Mouse (Mus musculus) hindbrain, embryonic 15.5 days (tissue): ENCODE results near the gene Atrnl1. TPM values are rescaled to one million over a fixed set of nuclear protein-coding genes. Genes with fewer than 3 reads are reported as not detected.

Source experiments
- ATAC-seq: fragments of 200-750 bp; cut with Nextera tagmentation; 2 replicates; pipeline ENCODE4 v1.8.0; 2017; ENCODE audit warnings: low read depth, moderate number of reproducible peaks, moderate TSS enrichment; ENCODE audit not compliant: low FRiP score
- H3K27ac ChIP-seq: fragments of 300-500 bp; sonication (generic); replicated peaks from 2 replicates; pipeline ENCODE4 v1.5.1; 2015; ENCODE audit warnings: mild to moderate bottlenecking, inconsistent platforms
- H3K27me3 ChIP-seq: fragments of 300-500 bp; sonication (generic); 2 replicates; pipeline ENCODE4 v1.6.1; 2015; ENCODE audit warnings: control low read depth, inconsistent platforms
- H3K36me3 ChIP-seq: fragments of 300-500 bp; sonication (generic); 2 replicates; pipeline ENCODE4 v1.6.1; 2015; ENCODE audit warnings: control low read depth, inconsistent platforms
- H3K4me1 ChIP-seq: fragments of 300-500 bp; sonication (generic); replicated peaks from 2 replicates; pipeline ENCODE4 v1.6.1; 2015; ENCODE audit warnings: control low read depth, inconsistent platforms
- H3K4me2 ChIP-seq: fragments of 300-500 bp; sonication (generic); 2 replicates; pipeline ENCODE4 v1.6.1; 2015; ENCODE audit warnings: moderate library complexity, mild to moderate bottlenecking, inconsistent platforms
- H3K4me3 ChIP-seq: fragments of 300-500 bp; sonication (generic); 2 replicates; pipeline ENCODE4 v1.5.1; 2015; ENCODE audit warnings: mild to moderate bottlenecking, inconsistent platforms
- H3K9ac ChIP-seq: fragments of 300-500 bp; sonication (generic); 2 replicates; pipeline ENCODE4 v1.6.1; 2015; ENCODE audit warnings: inconsistent platforms
- H3K9me3 ChIP-seq: fragments of 300-500 bp; sonication (generic); 2 replicates; pipeline ENCODE4 v1.6.1; 2016; ENCODE audit warnings: control low read depth, inconsistent platforms
- WGBS: fragments of 180-500 bp; shearing (Covaris S2); methylation state at CpG from one replicate; pipeline ENCODE4 v1.1.7; 2015; 5-methylcytosine and 5-hydroxymethylcytosine counted together
- microRNA-seq: library from miRNA; unstranded; fragments of <30 nt; microRNA quantifications from one replicate; pipeline ENCODE4, GENCODE M21; 2016
- polyA plus RNA-seq: library from polyadenylated mRNA; unstranded; fragments of >200 nt; fragmentation: Nextera tagmentation; extraction: Ambion mirVana; gene quantifications from 2 replicates; pipeline ENCODE4 v1.2.1, GENCODE M21; 2015

Gene Atrnl1
- polyA plus RNA-seq, 1 experiment from 2014 or later: 7.5 TPM

DNA sequence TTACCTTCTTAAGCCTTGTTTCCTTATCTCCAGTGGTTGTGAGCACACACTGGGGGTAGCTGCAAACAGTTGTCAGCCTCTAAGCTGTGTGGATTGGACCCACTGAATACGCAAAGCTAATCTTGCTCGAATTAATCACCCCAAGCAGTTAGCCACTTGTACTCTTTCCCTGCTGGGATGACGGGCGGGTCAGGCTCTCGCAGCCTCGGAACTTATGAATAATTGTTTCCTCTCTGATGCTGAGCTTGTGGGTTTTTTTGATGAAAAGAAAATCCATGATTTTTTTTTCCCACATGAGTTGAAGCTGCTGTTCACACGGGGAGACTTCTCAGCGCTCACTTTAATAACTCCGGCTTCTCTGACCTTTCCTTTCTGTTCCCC, 554.8 kb downstream of the Atrnl1 start:
- WGBS: 36% methylated on average over 9 of the region's 9 CpGs
- H3K9me3 ChIP-seq: no peaks in the 10 kb centered on the region
- H3K4me2 ChIP-seq: no peak overlapping the region
- H3K4me3 ChIP-seq: no peak overlapping the region
- H3K9ac ChIP-seq: no peak overlapping the region
- H3K4me1 ChIP-seq: peaks cover 26% of the 10 kb centered on the region
- no peaks in the 10 kb centered on the region for H3K27me3 ChIP-seq
- H3K27ac ChIP-seq: no peak overlapping the region
- ATAC-seq: 0 out of 2 replicates have a peak, but pooled peaks have one; percentile 40
- no peaks in the 10 kb centered on the region for H3K36me3 ChIP-seq

DNA sequence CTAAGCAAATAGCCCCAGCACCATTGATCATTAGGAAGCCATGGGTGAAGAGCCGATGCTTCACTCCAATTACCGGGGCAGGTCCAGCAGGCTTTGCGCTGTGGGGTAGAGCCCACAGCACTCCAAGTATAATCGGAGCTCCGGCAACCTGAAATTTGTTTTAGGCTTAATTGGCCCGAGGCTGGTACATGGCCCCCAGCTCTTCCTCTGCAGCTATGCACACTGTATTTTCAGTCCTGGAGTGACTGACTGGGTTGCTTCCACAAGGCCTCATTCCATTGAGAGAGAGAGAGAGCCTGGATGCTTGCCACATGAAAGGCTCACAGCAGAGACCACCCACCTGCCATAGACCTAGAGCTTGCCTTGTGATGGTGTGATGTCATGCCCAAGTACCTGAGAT, 555.3 kb downstream of the Atrnl1 start:
- H3K27me3 ChIP-seq: no peaks in the 10 kb centered on the region
- peak; percentile 29; the same call in 1 of the 2 replicates for ATAC-seq
- H3K9ac ChIP-seq: no peak overlapping the region
- H3K36me3 ChIP-seq: no peaks in the 10 kb centered on the region
- no peak overlapping the region for H3K27ac ChIP-seq
- H3K4me3 ChIP-seq: no peak overlapping the region
- no peak overlapping the region for H3K4me2 ChIP-seq
- 59% methylated on average over 6 of the region's 6 CpGs for WGBS
- peaks cover 26% of the 10 kb centered on the region for H3K4me1 ChIP-seq
- no peaks in the 10 kb centered on the region for H3K9me3 ChIP-seq

GRCm38 (mm10) chr19:58178410-58178809, 567.6 kb downstream of the Atrnl1 start:
- no peak overlapping the region for H3K4me3 ChIP-seq
- H3K4me2 ChIP-seq: no peak overlapping the region
- no peaks in the 10 kb centered on the region for H3K27me3 ChIP-seq
- ATAC-seq: no peak
- H3K9ac ChIP-seq: no peak overlapping the region
- no peak overlapping the region for H3K27ac ChIP-seq
- H3K9me3 ChIP-seq: no peaks in the 10 kb centered on the region
- peaks cover 14% of the 10 kb centered on the region; the same call in 1 of the 2 replicates for H3K4me1 ChIP-seq
- no peaks in the 10 kb centered on the region for H3K36me3 ChIP-seq
- 89% methylated on average over 10 of the region's 10 CpGs for whole genome bisulfite sequencing

GRCm38 (mm10) chr19:58180773-58181172, 569.9 kb downstream of the Atrnl1 start:
- whole genome bisulfite sequencing: 2% methylated on average over 5 of the region's 5 CpGs
- no peak overlapping the region for H3K27ac ChIP-seq
- H3K4me2 ChIP-seq: 0 out of 2 replicates have a peak overlapping the region, but pooled peaks have one; percentile 22

More at GRCm38 (mm10) chr19:58180773-58181172, 569.9 kb downstream of the Atrnl1 start:
- Histone ChIP-seq H3K9me3 (no peaks in the 10 kb centered on the region), H3K36me3 (no peaks in the 10 kb centered on the region), H3K9ac (no peak overlapping the region), H3K4me1 (peaks cover 14% of the 10 kb centered on the region; the same call in 1 of the 2 replicates), H3K4me3 (no peak overlapping the region), H3K27me3 (no peaks in the 10 kb centered on the region)
- no peak for ATAC-seq

Small RNA genes within 50 kb of the gene (microRNA-seq; reads per million reads assigned to microRNA genes)
- not detected for gene Mir5623

Other genes with a start within 250 kb of the Atrnl1 start
- 12.2 and 12.7 TPM in 2 replicates for gene Trub1, start 158.1 kb upstream of the Atrnl1 start, polyA plus RNA-seq